Mouse (Mus musculus) liver, adult (tissue): ENCODE measurements around the gene Prkd3.

ENCODE experiments used
- GATA4 ChIP-seq: IDR thresholded peaks from 2 replicates; pipeline ENCODE4 v1.6.1; 2014; ENCODE audit warnings: mild to moderate bottlenecking, low read length; ENCODE audit not compliant: insufficient replicate concordance

Prkd3 gene

GRCm38 (mm10) chr17:79020984-79021335 lies 344 bp upstream of the Prkd3 start:
- no peak for TF ChIP-seq GATA4

- TF ChIP-seq GATA4 = no peak
Measured at GRCm38 (mm10) chr17:79019726-79020207, 849 bp downstream of the Prkd3 start.

- no peak for TF ChIP-seq GATA4
Measured at GRCm38 (mm10) chr17:79018422-79018821, 2.2 kb downstream of the Prkd3 start.

- TF ChIP-seq GATA4 = no peak
Measured at GRCm38 (mm10) chr17:79015831-79016230, 4.8 kb downstream of the Prkd3 start.

GRCm38 (mm10) chr17:79014911-79015685 lies 5.5 kb downstream of the Prkd3 start:
- TF ChIP-seq GATA4 = no peak

GRCm38 (mm10) chr17:79013625-79014024 lies 7.0 kb downstream of the Prkd3 start:
- TF ChIP-seq GATA4 = no peak

- no peak for TF ChIP-seq GATA4
Measured at GRCm38 (mm10) chr17:78999745-79000270, 20.8 kb downstream of the Prkd3 start.

- TF ChIP-seq GATA4 = no peak
Measured at GRCm38 (mm10) chr17:78999189-78999588, 21.4 kb downstream of the Prkd3 start.

- no peak for TF ChIP-seq GATA4
Measured at GRCm38 (mm10) chr17:78998130-78998529, 22.5 kb downstream of the Prkd3 start.

GRCm38 (mm10) chr17:78994931-78995820 lies 25.4 kb downstream of the Prkd3 start:
- no peak for TF ChIP-seq GATA4

GRCm38 (mm10) chr17:78994382-78994781 lies 26.2 kb downstream of the Prkd3 start:
- no peak for TF ChIP-seq GATA4

GRCm38 (mm10) chr17:78993670-78994069 lies 26.9 kb downstream of the Prkd3 start:
- TF ChIP-seq GATA4 = no peak

- TF ChIP-seq GATA4 = peak; percentile 77
Measured at GRCm38 (mm10) chr17:78992303-78993027, 28.2 kb downstream of the Prkd3 start.

- no peak for TF ChIP-seq GATA4
Measured at GRCm38 (mm10) chr17:78991549-78991948, 29.1 kb downstream of the Prkd3 start.

- no peak; the same call in 1 of the 2 replicates for TF ChIP-seq GATA4
Measured at GRCm38 (mm10) chr17:78989015-78989414, 31.6 kb downstream of the Prkd3 start.

GRCm38 (mm10) chr17:78983736-78984135 lies 36.9 kb downstream of the Prkd3 start:
- TF ChIP-seq GATA4 = no peak

- no peak for TF ChIP-seq GATA4
Measured at GRCm38 (mm10) chr17:78983166-78983565, 37.5 kb downstream of the Prkd3 start.
